Mouse (Mus musculus) bone marrow, adult 2 months (tissue): Measurements from ENCODE around the gene Foxo1. TPM values are rescaled to one million over a fixed set of nuclear protein-coding genes. Genes with fewer than 3 reads are reported as not detected.
A peak's percentile ranks its signal among the peaks of the same experiment; 100 is the strongest.

ENCODE experiments used
- H3K27ac ChIP-seq: fragments of 200-500 bp; 2 replicates; pipeline ENCODE4 v1.5.1; 2012; ENCODE audit warnings: low read depth, mild to moderate bottlenecking, control low read depth, inconsistent platforms, low read length; ENCODE audit not compliant: control insufficient read depth, poor library complexity, insufficient read depth
- H3K4me1 ChIP-seq: fragments of 200-500 bp; 2 replicates; pipeline ENCODE4 v1.6.1; 2011; ENCODE audit warnings: low read length; ENCODE audit not compliant: control insufficient read depth, insufficient read depth
- H3K4me3 ChIP-seq: fragments of 200-500 bp; replicated peaks from 2 replicates; pipeline ENCODE3; 2011; ENCODE audit warnings: mild to moderate bottlenecking, low read depth, low read length, control low read depth; ENCODE audit not compliant: control insufficient read depth
- CTCF ChIP-seq: fragments of 200-500 bp; IDR thresholded peaks from 2 replicates; pipeline ENCODE4 v1.5.1; 2011; ENCODE audit warnings: low read length, control low read depth; ENCODE audit not compliant: control insufficient read depth, insufficient read depth
- POLR2A ChIP-seq: fragments of 200-500 bp; IDR thresholded peaks from 2 replicates; pipeline ENCODE4 v1.6.1; 2011; ENCODE audit warnings: low read depth, mild to moderate bottlenecking, control low read depth, low read length, borderline replicate concordance; ENCODE audit not compliant: control insufficient read depth
- WGBS: fragments of 180-500 bp; shearing (Covaris S2); methylation state at CpG from one replicate; pipeline ENCODE4 v1.1.7; 2018; 5-methylcytosine and 5-hydroxymethylcytosine counted together
- polyA plus RNA-seq: library from polyadenylated mRNA; stranded (reverse); fragments of >200 nt; gene quantifications from 2 replicates; pipeline ENCODE4 v1.2.4, GENCODE M21; 2011; ENCODE audit warnings: low replicate concordance; ENCODE audit not compliant: missing spikeins, insufficient read depth, insufficient read length

The Foxo1 gene
- polyA plus RNA-seq, 1 experiment: 6.3 TPM

DNA sequence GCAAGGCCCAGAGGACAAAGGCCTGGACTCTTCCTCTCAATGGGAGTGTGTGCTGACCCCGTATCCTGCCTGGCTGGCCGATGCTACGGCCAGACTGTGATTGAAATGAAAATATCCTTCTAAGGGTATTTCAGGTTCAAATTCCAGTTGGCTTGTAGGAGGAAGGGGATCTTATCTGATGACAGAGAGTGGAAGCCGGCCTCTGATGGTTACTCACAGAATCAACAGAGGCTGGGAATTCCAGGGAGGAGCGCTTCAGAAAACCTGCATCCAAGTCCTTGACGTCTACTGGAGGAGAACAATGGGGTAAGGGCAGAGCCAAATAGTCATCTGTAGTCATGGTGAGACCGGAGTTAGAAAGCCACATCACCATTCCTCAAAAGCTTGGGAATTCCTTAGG is 115.2 kb downstream of the Foxo1 start:
- TF ChIP-seq POLR2A: no peak
- TF ChIP-seq CTCF: no peak
- Histone ChIP-seq H3K4me1 (no peaks in the 10 kb centered on the region), H3K27ac (no peak overlapping the region), H3K4me3 (no peak overlapping the region)
- WGBS: 83% methylated on average over 7 of the region's 7 CpGs

DNA sequence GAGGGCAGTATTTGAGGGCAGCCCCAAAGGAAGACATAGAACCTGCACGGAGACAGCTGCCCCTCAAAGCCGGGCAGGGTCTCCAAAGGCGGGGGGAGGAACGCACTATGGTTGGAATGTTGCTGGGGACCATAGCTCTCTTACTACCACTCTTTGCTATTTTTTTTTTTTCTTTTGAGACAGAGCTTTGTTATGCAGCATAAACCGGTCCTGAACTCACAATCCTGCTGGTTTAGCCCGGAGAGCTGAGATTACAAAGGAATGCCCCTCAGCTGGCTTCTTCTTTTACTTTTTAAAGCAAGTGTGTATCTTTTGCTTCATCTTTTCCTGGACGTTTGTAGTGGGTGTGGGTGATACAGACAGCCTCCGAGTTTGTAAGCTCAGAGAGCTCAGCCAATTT is 118.2 kb downstream of the Foxo1 start:
- TF ChIP-seq CTCF (no peak), POLR2A (no peak)
- Histone ChIP-seq H3K4me1 (peaks cover 5% of the 10 kb centered on the region; the same call in 1 of the 2 replicates), H3K4me3 (no peak overlapping the region), H3K27ac (no peak overlapping the region)
- WGBS: 79% methylated on average over 8 of the region's 8 CpGs

DNA sequence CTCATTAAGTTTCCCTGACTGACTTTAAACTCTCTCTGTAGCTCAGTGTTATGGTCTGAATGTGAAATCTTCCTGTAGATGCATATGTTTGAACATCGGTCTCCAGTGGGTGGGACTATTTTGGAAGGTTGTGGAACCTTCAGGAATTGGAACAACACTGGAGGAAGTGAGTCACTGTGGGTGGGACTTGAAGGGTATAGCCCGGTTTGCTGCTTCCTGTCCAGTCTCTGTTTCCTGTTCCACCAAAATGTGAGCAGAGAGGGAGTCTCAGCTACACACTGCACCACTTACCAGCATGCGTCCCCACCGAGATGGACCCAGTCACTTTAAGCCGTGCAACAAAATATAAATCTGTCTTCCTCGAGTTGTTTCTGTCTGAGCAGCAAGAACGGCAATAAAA is 122.2 kb downstream of the Foxo1 start:
- H3K4me1 ChIP-seq: peaks cover 9% of the 10 kb centered on the region
- H3K27ac ChIP-seq: no peak overlapping the region
- 64% methylated on average over 7 of the region's 7 CpGs for WGBS
- no peak overlapping the region for H3K4me3 ChIP-seq
- no peak for TF ChIP-seq CTCF
- no peak for TF ChIP-seq POLR2A

DNA sequence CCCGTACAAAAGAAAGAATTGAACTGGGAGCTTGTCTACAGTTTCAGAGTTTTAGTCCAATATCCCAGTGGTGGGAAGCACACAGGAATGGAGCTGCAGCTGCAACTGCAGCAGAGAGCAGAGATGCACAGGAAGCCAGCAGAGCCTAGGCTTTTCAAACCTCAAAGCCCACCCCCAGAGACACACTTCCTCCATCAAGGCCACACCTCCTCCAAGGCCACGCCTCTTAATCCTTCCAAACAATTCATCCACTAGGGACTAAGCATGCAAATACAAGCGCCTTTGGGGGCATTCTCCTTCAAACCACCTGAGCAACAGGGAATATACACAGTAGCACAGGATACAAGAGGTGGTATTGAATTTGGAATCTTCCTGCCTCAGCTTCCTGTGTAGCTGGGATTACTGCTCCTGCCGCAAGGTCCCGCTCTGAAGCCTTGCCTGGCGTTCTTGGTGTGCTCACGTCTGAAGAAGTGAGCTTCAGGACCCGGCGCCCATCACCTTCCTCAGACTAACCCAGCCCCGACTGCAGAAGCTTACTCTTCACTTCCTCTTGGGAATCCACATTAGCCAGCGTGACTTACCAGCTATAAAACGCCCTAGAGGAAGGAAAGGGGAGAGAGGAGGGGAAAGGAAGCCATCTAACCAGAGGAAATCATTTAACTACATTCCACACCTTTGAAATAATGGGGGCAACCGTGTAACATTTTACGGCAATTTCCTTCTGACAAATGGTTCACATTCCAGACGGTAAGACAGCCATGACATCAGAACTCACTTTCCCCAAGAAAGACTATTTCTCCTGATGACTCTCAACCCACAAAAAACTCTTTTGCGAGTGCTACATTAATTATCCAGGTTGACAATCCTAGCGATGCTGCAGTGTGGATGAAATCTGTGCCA is 122.9 kb downstream of the Foxo1 start:
- 33% methylated on average over 17 of the region's 17 CpGs for WGBS
- H3K4me3 ChIP-seq: no peak overlapping the region
- TF ChIP-seq CTCF: no peak
- TF ChIP-seq POLR2A: no peak
- H3K27ac ChIP-seq: no peak overlapping the region
- peaks cover 9% of the 10 kb centered on the region for H3K4me1 ChIP-seq

DNA sequence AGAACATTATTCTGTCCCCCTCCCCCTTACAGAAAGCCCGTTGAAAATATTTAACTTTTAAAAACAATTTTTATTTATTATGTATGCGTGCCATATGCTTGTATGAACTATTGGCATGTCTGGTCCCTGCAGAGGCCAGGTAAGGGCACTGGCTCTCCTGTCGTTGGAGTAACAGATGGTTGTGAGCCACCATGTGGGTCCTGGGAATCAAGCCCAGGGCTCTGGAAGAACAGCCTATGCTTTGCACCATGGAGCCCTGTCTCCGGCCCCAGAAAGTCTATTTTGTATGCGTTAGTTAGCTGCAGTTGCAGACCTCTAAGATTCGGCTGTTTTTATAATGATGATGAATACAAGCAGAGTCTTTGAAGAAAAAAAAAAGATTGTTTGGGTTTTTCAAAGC is 123.8 kb downstream of the Foxo1 start:
- no peak for TF ChIP-seq CTCF
- TF ChIP-seq POLR2A: no peak
- 73% methylated on average over 6 of the region's 6 CpGs for WGBS
- H3K4me1 ChIP-seq: peaks cover 10% of the 10 kb centered on the region

DNA sequence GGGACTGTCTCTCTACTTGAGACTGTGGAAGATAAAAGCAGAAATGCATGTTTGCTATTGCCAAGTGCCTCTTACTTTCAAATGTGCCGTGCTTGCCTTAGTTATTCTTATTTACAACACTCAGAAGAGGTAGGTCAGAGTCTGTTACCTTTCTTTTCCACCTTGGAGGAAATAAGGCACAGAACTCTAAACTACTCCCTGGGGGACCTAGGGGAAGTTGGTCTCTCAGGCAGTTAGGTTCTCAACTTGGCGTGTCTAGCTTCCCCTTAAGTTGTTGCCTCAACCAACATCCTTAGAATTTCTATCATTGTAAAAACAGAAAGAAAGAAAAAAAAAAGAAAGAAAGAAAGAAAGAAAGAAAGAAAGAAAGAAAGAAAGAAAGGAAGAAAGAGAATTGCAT is 124.4 kb downstream of the Foxo1 start:
- TF ChIP-seq CTCF (no peak), POLR2A (no peak)
- H3K4me3 ChIP-seq: no peak overlapping the region
- peaks cover 11% of the 10 kb centered on the region for H3K4me1 ChIP-seq
- 28% methylated on average over 2 of the region's 2 CpGs for WGBS
- peak overlapping the region; percentile 34; the same call in 1 of the 2 replicates for H3K27ac ChIP-seq

More for the DNA sequence above, 123.8 kb downstream of the Foxo1 start:
- H3K27ac ChIP-seq: no peak overlapping the region
- H3K4me3 ChIP-seq: no peak overlapping the region

DNA sequence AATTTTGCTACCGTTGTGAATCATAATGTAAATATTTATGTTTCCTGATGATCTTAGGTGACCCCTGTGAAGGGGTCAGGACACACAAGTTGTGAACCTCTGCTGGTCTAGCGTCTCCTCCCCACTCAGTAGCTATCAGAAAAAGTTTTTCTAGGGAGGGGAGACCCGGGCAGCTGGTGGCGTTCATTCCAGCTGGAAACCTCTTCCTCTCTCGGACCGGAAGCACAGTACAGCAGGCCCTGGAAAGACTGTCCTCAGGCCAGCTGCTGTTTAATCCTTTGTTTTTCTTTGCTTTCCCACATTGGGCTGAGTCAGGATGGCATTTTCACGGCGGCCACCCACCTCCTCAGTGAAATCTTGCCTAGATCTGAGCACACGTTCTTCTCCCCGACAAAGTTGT is 125.0 kb downstream of the Foxo1 start:
- Histone ChIP-seq H3K4me3 (no peak overlapping the region), H3K4me1 (peaks cover 11% of the 10 kb centered on the region), H3K27ac (no peak overlapping the region)
- WGBS: 65% methylated on average over 10 of the region's 10 CpGs
- no peak for TF ChIP-seq CTCF
- no peak for TF ChIP-seq POLR2A

DNA sequence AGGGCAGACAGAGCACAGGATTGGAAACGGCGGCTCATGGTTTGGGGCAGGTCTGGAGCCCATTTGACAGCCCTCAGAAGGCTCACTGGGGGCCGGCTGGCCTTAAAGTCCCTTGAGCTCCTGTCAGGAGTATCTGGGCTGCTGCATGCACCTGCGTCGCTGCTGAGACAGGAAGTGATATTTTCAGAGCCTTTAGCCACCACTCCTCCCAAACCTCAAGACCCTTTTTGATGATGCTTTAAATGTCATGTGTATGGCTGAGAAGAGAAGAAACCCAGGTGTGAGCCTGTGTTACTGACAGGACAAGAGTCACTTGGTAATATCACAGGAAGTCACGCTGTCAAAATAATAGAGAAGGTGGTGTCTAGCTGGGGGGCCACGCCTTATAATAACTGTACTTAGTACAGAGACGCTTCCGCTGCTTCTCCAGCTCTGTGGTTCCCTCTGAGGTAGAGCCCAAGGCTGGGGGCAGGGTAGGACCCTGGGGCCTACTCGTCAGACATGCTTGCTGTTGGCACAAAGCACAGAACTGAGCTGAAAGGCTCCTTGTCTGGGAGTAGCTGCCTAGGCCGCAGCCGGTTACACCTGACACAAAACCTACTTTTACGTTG is 128.1 kb downstream of the Foxo1 start:
- Histone ChIP-seq H3K4me1 (peaks cover 6% of the 10 kb centered on the region), H3K4me3 (no peak overlapping the region), H3K27ac (peak overlapping the region; percentile 85)
- 69% methylated on average over 13 of the region's 13 CpGs for WGBS
- TF ChIP-seq CTCF (no peak), POLR2A (no peak)
